Comparison of ENCODE assay signal across 26 mouse cellular contexts in genomic region chr9:17556186-17556585, GRCm38 (mm10).
"Had no signal": no experiment of that assay in that cellular context is flagged by ENCODE, and none has a peak within 500 bp of the region (broad histone marks: within the 10 kb centered on the region; RNA-seq: fewer than 3 reads in every experiment).

No protein-coding gene starts in this region.

- H3K36me3 ChIP-seq: heart, embryonic 13.5 days; heart, embryonic 15.5 days; hindbrain, embryonic 13.5 days; hindbrain, embryonic 15.5 days; kidney, embryonic 15.5 days; limb, embryonic 10.5 days; limb, embryonic 12.5 days; liver, embryonic 12.5 days had no signal

- H3K27ac ChIP-seq: heart, adult 2 months; heart, embryonic 13.5 days; heart, embryonic 15.5 days; hindbrain, embryonic 13.5 days; hindbrain, embryonic 15.5 days; hindbrain, postnatal 0 days; kidney, embryonic 15.5 days; kidney, postnatal 0 days; left cerebral cortex, adult 2 months; limb, embryonic 10.5 days; limb, embryonic 12.5 days; liver, embryonic 12.5 days; liver, embryonic 14.5 days had no signal

- H3K4me1 ChIP-seq: heart, embryonic 13.5 days; heart, embryonic 15.5 days; hindbrain, embryonic 13.5 days; hindbrain, embryonic 15.5 days; kidney, embryonic 15.5 days; limb, embryonic 10.5 days; limb, embryonic 12.5 days; liver, embryonic 12.5 days had no signal

- H3K9ac ChIP-seq: heart, embryonic 13.5 days; heart, embryonic 15.5 days; hindbrain, embryonic 13.5 days; hindbrain, embryonic 15.5 days; kidney, embryonic 15.5 days; limb, embryonic 12.5 days; liver, embryonic 12.5 days; liver, embryonic 14.5 days had no signal

- DNase-seq: gastrocnemius, postnatal 14 days; gastrocnemius, postnatal 36 days; heart, adult 11 months; heart, adult 2 months; heart, postnatal 14 days; heart, postnatal 36 days; kidney, adult 11 months; kidney, adult 2 months; kidney, adult 9 months; kidney, postnatal 14 days; kidney, postnatal 36 days; liver had no signal

- ATAC-seq: hindbrain, postnatal 0 days; intestine, embryonic 16.5 days; liver, embryonic 12.5 days had no signal

- H3K9me3 ChIP-seq: heart, embryonic 13.5 days; heart, embryonic 15.5 days; hindbrain, embryonic 13.5 days; hindbrain, embryonic 15.5 days; kidney, embryonic 15.5 days; limb, embryonic 10.5 days; limb, embryonic 12.5 days; liver, embryonic 12.5 days had no signal

- H3K4me2 ChIP-seq: heart, embryonic 11.5 days; heart, embryonic 13.5 days; heart, embryonic 15.5 days; hindbrain, embryonic 13.5 days; hindbrain, embryonic 15.5 days; kidney, embryonic 15.5 days; limb, embryonic 12.5 days; liver, embryonic 12.5 days had no signal

- H3K27me3 ChIP-seq: heart, embryonic 13.5 days; heart, embryonic 15.5 days; hindbrain, embryonic 13.5 days; hindbrain, embryonic 15.5 days; kidney, embryonic 15.5 days; limb, embryonic 12.5 days; liver, embryonic 12.5 days had no signal

- H3K4me3 ChIP-seq: heart, adult 2 months; heart, embryonic 13.5 days; heart, embryonic 15.5 days; hindbrain, embryonic 13.5 days; hindbrain, embryonic 15.5 days; kidney, embryonic 15.5 days; left cerebral cortex, adult 2 months; limb, embryonic 10.5 days; limb, embryonic 12.5 days; liver, embryonic 12.5 days had no signal
